Mouse (Mus musculus) left cerebral cortex, postnatal 25 days (tissue): ENCODE results near the gene Polr3b. TPM values are rescaled to one million over a fixed set of nuclear protein-coding genes. Genes with fewer than 3 reads are reported as not detected.
A peak's percentile ranks its signal among the peaks of the same experiment; 100 is the strongest.

ENCODE experiments used
- DNase-seq, 2 experiments: peaks; one replicate each; pipeline ENCODE4 v3.0.0; 2022; ENCODE audit warnings: low spot score in 2 of 2, mixed read lengths in 1 of 2
- intact Hi-C: fragments of 180-260 bp; cut with DNase I; formaldehyde crosslinking; loops from one replicate; pipeline ENCODE4 v1.15.1; 2025
- total RNA-seq, 2 experiments: library from RNA; stranded (reverse); gene quantifications; 2 replicates each; pipeline ENCODE4 v1.2.3; 2021

Polr3b gene
- total RNA-seq, result 10 to 100 TPM; 13.0 to 14.2 TPM

DNA sequence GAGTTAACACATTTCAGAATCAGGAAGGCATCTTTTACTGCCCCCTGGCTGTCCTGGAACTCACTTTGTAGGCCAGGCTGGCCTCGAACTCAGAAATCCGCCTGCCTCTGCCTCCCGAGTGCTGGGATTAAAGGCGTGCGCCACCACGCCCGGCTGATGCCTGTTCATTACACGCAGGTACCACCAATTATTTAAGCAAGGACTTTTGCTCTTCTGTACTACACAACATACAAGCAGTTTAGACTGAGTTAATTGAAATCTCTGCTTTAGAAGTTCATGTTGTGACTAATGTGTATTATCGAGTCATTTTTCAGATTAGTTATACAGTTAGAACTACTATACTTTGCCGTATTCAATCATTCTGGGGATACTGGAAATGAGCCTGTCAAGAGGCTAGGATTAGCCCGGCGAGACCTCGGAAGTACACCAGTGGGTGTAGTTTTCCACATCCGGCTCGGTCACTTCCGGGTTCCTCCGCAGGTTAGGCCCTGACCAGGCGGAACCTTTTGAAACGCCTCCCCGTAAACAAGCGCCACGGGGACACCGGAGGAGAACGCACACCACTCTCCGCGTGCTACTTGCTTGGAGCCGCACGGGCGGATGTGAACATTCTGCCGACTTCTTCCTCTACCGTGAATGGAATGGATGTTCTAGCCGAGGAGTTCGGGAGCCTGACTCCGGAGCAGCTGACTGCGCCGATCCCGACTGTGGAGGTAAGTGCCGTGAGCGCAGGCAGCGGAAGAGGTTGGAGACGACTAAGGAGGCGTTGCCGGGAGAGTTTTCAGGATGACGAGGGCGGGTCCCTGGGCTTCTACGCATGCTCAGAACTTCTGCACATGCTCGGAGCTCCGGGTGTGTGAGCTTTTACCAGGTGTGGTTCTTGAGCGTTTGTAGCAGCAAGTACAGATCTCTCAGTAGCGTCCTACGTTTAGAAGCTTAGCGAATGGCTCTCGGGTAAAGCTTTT is at the start of gene Polr3b:
TSS of gene Polr3b (plus strand) at position 467 of the 965 bp plus-strand sequence.
- intact Hi-C loops, result loop anchor here (2.0 to 5.0 kb wide), 2 partner anchors 90 to 107 kb away; partner anchors contain the start of gene Ckap4
- DNase-seq, result peak; percentile 97 to 98

DNA sequence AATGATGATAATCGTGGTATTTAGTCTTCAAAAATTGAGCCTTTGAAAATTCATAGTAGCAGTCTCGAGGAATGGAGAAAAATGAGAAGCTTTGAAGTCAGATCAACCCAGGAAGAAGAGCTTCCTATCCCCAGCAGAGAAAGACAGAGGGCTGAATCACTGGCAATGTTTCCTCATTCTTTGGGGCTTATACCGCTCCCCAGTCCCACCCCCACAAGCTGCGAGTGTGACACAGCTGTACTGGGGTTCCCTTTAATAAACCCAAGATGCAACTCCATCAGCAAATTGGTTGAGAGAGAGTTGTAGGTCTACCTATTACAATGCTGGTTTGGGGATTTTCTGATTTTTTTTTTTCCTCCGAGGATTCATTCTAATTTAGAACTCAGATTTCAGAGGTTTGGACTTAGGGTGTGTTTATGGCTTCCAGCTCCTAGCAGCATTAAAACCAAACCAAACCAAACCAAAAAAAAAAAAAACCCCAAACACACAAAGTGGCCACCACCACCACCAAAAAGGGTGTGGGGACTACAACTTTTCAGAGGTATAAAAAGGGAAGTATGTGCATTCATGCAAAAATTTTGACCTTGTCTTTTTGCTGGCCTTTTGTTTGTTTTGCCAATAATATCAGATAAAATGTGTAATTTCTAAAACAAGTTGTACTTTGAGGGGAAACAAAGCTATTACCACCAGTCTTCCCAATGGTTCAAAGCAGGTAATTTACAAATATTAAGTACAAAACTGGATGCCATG is 48.2 kb upstream of the Polr3b start:
- intact Hi-C loops, result no loop called here
- no peak for DNase-seq

DNA sequence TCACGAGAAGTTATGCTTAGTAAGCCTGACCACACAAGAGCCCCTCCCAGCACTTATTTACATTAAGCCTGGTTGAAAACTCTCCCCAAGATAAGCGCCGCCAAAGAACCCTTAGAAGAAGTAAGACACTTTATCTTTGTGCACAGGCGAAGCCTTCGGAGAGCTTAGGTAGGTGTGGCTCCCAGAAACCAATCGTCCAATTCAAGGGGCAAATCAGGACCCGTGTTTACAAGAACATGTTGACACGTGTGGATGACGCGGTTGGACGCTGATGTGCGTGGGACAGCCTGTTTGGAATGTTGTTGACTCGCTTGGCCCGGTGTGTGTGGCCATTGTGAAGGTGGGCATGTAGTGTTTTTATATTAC is 46.1 kb upstream of the Polr3b start:
- DNase-seq, result no peak
- intact Hi-C loops, result loop anchor here (5.0 kb wide), 2 partner anchors 44 to 59 kb away; partner anchors contain the start of gene Ckap4

DNA sequence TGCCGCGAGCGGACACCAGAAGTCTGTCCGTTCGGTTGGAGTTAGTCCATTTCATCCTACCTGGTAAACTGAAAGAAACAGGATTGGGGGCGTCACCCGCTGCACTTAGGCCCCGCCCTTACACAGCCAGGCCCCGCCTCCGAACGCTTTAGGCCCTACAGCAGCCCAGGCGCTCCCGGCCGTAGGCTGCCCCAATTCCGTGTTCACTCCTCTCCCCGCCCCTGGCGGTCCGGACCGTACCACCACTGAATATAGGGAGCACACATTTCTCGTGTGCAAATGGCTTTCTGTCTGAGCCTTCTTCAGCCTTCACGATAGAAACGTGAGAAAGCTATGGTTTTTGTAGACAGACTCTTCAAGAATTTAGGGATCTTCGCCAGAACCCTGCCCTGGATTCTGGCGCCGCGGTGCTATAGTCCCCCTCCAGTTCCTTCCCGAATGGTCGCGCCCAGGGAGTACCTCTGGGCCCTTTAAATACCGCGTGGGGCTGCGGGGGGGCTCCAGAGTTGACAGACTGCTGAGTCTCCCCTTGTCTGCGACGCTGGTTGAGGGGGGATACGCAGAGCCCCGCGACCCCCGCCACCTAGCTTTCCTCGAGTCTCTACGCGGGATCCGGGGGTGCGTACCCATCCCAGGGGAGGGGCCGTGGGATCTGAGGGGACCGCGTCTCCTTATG is 45.6 kb upstream of the Polr3b start, which contains the start of gene Tcp11l2:
TSS of gene Tcp11l2 (plus strand) at position 232 of the 676 bp plus-strand sequence.
- peak; percentile 92 to 95 for DNase-seq
- intact Hi-C loops, result loop anchor here (5.0 kb wide), 2 partner anchors 44 to 59 kb away; partner anchors contain the start of gene Ckap4

DNA sequence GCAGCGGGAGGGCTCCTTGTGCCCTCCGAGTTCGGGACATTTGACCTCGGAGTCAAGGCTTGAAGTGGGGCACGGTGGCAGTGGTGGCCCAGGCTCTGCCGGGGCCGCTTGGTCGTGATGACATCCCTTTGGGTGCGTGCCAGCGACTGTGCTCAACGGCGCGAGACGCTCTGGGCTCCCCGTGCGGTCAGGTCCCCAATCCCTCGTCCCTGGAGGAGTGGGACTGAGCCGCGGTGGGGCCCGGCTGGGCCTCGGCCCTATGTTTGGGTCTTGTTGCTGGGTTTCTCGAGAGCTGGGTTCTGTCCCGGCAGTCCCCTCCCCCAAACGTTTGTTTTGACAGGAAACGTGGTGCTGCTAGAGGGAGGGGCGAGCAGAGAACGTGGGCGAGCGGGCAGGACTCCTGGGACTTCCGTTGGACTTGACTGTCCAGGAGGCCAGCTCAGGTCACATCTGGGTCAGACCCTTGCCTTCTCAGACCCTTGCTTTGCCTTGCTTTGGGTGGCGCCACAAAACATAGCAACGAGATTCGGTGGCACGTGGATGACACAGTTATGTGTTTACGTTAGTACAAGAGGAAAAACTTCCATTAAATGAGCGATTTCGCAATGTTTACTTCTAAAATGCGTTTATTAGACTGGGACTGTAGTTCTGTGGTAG is 44.9 kb upstream of the Polr3b start:
- peak; percentile 66 to 68 for DNase-seq
- intact Hi-C loops, result loop anchor here (5.0 kb wide), 2 partner anchors 45 to 60 kb away; partner anchors contain the start of gene Ckap4

DNA sequence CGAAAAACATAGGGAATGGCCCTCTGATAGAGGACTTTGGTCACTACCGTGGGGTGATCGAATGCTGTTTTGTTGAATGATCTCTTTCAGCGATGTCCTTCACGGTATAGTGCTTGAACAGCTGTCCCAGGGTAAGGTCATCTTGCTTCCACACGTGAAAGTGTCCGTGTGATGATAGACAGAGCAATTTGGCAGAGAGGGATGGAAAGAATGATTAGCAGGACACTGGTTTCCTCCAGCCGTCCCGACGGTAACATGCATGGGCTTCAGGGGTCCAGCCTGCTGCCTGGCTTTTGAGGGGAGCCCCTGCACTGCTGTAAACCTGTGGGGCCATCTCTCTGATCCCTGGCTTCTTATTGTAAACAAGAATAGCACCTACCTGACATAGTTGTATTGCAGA is 43.4 kb upstream of the Polr3b start:
- intact Hi-C loops, result loop anchor here (5.0 kb wide), 2 partner anchors 46 to 61 kb away; partner anchors contain the start of gene Ckap4
- no peak for DNase-seq

DNA sequence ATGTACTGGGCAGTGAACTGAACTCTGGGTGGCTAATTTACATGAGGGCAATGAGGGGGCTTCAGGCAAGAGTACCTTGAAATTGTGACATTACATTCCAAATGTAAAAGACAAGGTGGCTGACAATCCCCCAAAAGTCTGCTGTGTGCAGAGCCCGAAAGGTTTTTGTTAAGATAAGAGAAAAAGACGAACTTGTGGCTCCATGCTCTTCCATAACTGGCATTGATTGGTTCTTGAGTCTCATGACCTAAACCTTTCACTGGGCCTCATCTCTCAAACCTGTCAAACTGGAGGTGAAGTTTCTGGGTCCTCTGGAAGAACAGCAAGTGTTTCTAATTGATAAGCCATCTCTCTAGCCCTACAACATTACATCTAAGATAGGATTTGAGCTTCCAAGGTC is 42.6 kb upstream of the Polr3b start:
- DNase-seq, result no peak
- intact Hi-C loops, result loop anchor here (5.0 kb wide), 2 partner anchors 47 to 62 kb away; partner anchors contain the start of gene Ckap4

DNA sequence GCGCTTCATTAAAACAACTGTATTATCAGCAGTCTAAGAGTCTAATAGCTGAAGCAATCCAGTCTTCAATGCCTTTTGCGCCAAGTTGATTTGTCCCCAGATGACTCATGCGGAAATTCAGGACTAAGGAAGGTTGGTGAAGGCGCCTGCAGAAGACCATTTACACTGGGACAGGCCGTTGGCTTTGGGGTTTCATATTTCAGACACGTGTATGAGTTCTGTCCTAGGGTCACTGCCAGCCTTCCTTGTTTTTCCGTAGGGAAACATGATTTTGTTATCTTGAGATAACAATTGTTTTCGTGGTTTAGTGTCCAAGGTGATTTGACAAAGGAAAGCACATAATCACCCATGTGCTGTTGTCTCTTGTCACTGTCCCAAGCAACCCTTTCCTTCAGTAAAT is 40.9 kb upstream of the Polr3b start:
- intact Hi-C loops, result no loop called here
- DNase-seq, result no peak

DNA sequence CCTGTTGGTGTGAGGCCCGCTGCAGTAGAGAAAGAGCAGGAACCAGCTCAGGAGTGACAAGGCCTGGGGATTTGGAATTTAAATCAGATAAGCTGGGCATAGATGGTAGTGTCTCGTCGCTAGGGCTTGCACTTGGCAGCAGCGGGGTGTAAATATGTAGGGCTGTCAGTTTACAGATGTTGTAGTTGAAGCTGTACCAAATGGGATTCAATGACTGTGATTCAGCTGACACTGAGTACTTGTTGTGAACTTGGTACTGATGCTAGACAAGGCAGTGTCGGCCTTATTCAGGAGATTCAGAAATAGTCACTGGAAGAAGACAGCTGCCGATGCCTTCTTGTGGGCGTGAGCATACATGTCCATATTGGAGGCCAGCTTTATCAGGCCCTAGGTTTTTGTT is 39.9 kb upstream of the Polr3b start:
- DNase-seq, result peak; percentile 13 to 41
- intact Hi-C loops, result no loop called here

DNA sequence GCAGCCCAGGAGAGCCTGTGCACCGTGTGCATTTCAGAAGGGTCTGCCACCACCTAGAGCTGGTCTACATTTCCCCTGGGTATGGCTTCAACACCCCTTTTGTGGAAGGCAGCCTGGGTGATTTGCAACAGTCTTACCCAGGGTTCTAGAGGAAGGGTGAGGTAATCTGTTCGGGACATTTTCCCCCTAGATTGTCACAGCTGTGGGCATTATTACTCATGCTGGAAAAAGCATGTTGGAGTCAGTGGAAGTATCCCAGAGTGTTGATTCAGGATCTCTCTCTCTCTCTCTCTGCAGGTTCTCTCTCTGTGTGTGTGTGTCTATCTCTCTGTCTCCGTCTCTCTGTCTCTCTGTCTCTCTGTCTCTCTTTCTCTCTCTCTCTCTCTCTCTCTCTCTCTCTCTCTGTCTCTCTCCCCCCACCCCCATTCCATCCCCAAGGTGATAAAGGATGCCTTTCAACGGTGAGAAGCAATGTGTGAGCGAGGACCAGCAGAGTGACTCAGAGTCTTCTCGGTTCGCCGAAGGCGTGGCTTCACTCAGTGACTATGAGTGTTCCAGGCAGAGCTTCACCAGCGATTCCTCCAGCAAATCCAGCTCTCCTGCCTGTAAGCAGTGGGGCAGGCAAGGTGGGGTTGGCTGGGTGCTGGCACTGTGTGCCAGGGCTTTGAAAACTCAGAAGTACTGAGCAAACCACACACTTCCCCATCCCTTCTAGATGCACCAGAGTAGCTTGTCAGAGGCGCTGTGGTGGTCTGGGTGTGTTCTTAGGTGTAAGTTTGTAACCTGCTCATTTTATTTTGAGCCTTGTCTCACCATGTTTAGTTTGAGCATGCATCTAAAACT is 37.4 kb upstream of the Polr3b start:
- DNase-seq, result no peak
- intact Hi-C loops, result no loop called here

DNA sequence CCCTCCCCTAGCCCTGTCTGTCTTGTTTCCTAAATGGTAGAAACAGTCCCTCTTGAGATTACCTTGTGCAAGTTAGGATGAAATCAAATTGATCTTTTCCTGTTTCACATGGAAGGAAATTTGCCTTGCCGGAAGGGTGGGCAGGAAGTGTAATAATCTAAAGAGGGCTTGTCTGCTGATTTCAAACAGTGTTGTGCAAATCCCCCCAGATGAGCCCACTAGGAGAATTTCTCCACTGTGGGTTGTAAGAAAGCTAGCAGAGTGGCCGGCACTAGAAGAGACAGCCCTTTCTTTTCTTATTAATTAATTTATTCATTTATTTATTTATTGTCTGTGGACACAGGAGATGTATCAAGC is 36.8 kb upstream of the Polr3b start:
- intact Hi-C loops, result no loop called here
- DNase-seq, result no peak

DNA sequence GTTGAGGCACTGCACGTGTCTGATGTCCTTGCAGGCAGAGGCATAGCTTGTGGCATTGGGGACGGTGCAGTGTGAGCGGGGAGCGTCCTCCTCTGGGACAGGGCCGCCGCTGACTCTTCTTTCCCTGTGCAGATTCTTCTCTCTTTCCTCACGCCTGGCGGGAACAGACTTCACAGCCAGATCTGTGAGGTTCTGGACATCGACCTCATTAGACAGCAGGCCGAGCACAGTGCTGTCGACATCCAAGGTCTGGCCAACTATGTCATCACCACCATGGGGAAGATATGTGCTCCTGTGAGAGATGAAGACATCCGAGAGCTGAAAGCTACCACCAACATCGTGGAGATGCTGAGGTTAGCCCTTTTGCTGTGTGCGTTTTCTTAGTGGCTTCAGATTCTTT is 31.1 kb upstream of the Polr3b start:
- no peak for DNase-seq
- intact Hi-C loops, result no loop called here

DNA sequence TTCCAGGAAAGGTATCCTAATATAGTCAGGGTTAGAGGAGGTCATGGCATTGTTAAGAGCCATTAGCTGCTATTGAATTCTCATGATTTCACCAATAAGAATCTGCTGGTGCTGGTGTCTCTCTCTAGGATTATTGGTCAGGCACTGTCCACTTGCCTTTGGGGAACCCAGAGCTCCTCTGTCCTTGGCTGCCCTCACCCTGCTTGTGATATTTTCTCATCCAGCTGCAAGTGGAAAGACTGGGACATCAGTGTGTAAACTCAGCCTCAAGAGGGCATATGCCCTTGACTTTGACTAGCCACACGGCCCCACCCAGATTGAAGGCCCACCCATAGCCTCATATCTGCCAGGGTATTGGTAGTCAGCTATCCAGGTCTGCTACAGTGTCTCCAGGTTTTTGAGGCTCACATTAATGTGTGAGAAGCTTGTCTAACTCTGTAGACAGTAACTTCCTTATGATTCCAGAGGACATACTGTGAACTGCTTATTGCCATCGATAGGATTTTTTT is 30.4 kb upstream of the Polr3b start:
- intact Hi-C loops, result no loop called here

DNA sequence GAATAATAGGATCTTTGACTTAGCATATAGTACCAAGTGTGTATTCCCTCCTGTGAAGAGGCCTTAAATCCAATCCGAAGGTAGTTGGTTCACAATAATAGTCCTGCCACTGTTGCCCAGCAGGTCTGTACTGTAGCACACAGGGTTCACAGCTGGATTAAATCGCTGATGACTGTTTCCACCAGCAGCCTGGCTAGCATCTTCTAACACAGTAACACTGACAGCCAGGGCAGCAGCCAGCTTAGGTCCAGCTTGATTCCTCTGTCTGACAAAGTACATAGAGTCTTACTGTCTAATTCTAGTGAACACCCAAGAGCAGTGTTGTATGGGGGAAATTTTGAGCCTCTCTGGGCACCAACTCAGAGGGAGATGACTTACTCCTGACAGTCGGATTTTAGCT is 29.3 kb upstream of the Polr3b start:
- intact Hi-C loops, result no loop called here
- no peak for DNase-seq

More for the DNA sequence above, 30.4 kb upstream of the Polr3b start:
- no peak for DNase-seq

DNA sequence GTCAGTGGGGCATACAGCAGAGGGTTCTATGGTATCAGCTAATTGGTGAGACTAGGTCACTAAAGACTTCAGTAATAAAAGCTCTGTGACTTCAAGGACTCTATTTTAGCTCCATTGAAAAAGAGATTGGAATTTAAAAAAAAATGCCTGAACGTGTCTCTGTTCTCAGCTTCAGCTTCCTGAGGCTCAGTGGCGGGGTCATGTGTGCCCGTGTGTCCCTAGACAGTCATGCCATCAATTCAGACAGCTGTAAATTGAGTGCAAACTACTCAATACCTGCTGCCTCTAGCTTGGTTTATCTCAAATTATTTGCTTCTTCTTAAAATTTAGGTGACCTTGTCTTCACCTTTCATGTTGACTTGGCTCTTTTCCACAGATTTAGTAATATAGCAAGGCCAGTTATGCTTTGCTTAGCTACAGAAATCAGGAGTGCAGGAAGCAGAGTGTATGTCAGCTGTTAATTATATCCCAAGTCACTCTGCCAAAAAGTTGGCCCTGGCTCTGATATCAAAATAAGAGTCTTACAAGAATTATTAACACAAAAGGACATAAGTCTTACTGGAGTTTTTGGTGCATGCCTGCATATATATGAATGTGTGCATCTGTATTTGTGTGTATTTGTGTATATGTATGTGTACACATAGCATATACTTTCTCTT is 24.8 kb upstream of the Polr3b start:
- no peak for DNase-seq
- intact Hi-C loops, result no loop called here

DNA sequence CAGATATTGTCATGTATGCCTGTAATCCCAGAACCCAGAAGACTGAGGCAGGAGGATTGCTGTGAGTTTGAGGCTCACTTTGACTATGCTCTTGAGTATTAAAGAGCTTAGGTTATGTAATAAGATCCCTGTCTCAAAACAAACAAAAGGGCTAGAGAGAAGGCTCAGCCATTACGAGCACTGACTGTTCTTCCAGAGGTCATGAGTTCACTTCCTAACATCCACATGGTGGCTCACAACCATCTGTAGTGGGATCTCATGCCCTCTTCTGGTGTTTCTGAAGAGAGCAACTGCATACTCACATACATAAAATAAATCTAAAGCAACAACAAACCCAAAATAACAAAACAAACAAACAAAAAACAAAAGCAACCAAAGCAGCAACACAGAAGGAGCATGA is 23.9 kb upstream of the Polr3b start:
- DNase-seq, result no peak
- intact Hi-C loops, result no loop called here

DNA sequence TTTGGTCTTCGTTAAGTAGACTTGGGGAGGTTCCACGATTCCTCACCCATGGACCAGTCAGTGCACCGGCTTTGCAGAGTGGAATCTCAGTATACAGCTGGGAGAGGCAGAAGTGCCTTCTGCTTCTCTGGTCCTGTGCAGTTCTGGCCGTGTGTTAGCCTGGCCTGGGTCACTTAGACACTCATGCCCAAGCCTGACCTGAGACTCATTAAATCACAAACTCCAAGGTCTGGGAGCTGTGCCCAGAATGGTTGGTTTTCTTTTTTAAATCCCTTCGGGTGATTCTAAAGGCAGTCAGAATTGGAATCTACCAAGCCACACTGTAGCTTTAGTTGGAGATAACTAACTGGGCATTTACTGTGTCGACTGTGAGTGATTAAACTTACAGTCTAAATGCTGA is 22.0 kb upstream of the Polr3b start:
- intact Hi-C loops, result no loop called here

DNA sequence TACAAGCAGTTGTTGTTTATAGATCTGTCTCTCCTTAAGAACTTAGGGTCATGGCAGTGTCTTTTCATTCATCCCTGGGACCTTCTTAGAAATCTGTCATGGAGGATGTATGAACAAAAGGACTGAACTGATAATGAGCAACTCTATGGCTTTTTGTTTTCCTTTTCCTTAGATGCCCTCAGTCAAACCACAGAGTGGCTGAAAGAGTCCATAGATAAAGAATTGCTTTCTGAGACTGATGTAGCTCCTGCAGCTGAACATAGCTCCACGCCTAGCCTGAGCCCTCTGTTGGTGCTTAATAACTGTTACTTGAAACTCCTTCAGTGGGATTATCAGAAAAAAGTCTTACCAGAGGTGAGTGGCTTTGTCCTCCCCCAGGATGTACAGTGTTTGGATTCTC is 17.8 kb upstream of the Polr3b start:
- intact Hi-C loops, result no loop called here
- no peak for DNase-seq

More for the DNA sequence above, 22.0 kb upstream of the Polr3b start:
- no peak for DNase-seq
